Mouse (Mus musculus) CH12.LX (cell line): ENCODE data around the gene Foxl2.

Experiments
- EP300 ChIP-seq: IDR thresholded peaks from 2 replicates; pipeline ENCODE4 v1.6.1; 2011; ENCODE audit warnings: low read length, improper control_type of control experiment
- NELFE ChIP-seq: IDR thresholded peaks from 2 replicates; pipeline ENCODE4 v1.6.1; 2011; ENCODE audit warnings: low read depth, low read length, improper control_type of control experiment
- POLR2A ChIP-seq: IDR thresholded peaks from 2 replicates; pipeline ENCODE4 v1.6.1; 2011; ENCODE audit warnings: low read depth, mild to moderate bottlenecking, improper control_type of control experiment, low read length

DNA sequence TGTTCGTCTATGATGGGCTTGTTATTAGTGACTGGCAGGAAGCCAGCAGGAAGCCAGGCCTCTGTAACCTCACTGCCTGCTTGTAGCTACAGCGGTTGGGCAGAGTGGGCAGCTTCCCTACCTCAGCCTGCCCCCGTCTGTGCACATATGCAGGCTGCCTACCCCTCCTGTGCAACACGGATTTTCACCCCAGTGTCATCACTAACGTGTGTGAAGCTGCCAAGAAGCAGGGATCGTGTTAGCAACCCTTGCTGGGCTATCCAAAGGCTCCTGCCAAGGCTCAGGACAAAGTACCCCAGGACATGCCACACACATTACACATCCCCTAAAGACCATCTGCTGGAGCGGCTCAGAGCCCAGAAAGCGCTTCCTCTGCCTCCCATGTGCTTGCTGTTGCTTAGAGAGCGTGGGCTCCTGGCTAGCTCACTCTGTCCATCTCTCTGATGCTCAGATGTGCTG, 44.8 kb downstream of the Foxl2 start:
- TF ChIP-seq EP300 (no peak), POLR2A (no peak), NELFE (no peak)
